Mouse (Mus musculus): Measurements from ENCODE around the gene Vcp. TPM values are rescaled to one million over a fixed set of nuclear protein-coding genes. Genes with fewer than 3 reads are reported as not detected.

The Vcp gene
- polyA plus RNA-seq, 1 experiment = 390 TPM

DNA sequence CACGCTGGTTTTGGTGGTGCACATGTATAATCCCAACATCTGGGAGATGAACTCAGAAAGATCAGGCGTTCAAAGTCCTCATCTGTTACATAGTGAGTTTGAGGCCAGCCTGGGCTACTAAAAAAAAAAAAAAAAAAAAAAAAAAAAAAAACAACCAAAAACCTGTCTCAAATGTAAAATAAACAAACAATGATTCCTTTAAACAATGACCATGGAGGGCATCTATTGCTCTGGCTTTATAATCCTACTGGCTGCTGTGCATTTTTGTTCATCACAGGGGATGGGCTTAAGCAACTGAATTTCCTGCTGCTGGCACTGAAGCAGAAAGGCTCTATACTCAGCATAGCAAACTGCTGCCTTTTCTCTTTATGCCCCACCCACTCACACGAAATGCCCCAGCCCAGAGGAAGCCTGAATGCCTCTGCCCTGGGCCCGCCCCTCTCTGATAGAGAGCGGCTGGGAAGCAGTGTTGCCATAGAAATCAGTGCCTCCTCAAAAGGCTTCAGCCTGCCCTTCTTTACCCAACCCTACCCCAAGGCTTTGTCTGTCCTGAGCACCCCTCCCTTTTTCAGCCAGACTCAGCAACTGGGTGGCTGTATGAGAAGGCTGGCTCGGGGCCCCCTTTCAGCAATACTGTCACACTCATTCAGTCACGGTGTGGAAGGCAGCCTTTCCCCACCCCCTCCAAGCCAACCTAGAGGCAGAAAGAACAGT is 43.5 kb upstream of the Vcp start:
- H3K27ac ChIP-seq (ENCODE audit: insufficient read depth, low read length) = peak overlapping the region; percentile 58
- no peaks in the 10 kb centered on the region for H3K4me1 ChIP-seq (ENCODE audit: control insufficient read depth, insufficient read depth, low read length)
- no peak overlapping the region for H3K4me3 ChIP-seq (ENCODE audit: low read depth, low read length)

DNA sequence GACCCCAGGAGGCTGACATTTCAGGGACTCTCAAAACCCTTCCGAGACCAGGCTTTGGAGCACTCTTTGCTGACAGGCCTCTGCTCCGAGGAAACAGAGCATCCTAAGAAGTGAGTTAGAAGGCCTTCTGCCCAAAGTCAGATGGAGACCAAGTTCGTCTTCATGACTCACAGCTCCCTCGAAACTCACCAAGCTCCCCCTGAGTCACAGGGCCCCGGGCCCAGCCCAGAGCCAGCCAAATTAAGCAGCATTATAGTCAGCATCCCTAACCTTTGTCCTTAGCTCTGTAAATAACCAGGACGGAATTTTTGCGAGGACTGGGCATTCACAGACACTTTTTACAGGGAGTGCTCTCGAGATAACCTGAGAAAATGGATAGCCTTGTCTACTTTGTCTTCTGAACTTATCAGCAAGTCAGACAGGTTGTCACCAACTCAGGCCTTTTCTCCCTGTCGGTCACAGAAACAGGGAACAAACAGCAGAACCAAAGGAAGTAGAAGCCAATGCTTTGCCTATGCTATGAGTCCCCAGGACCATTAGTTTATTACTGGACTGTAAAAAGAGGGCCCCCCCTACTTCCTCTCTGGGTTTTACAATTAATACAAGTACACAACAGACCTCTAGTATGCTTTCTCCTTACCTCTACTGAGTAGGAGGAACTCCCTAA is 40.7 kb upstream of the Vcp start:
- Histone ChIP-seq H3K27me3 (ENCODE audit: control insufficient read depth, insufficient read depth, low read length, poor library complexity, severe bottlenecking) (no peaks in the 10 kb centered on the region), H3K4me1 (ENCODE audit: control insufficient read depth, insufficient read depth, low read length) (no peaks in the 10 kb centered on the region), H3K9ac (ENCODE audit: low read depth, poor library complexity, severe bottlenecking) (no peak overlapping the region), H3K9me3 (replicated peaks; ENCODE audit: control insufficient read depth, insufficient read depth, low read length, poor library complexity, severe bottlenecking) (no peaks in the 10 kb centered on the region), H3K27ac (ENCODE audit: insufficient read depth, low read length) (no peak overlapping the region), H3K36me3 (ENCODE audit: control insufficient read depth, insufficient read depth, low read length, poor library complexity, severe bottlenecking) (no peaks in the 10 kb centered on the region), H3K4me3 (ENCODE audit: low read depth, low read length) (no peak overlapping the region)
- TF ChIP-seq CTCF (IDR thresholded peaks at IDR 0.05; ENCODE audit: low read depth, low read length) (no peak), EP300 (IDR thresholded peaks at IDR 0.05; ENCODE audit: insufficient read depth, low read depth, low read length) (no peak), POLR2A (IDR thresholded peaks at IDR 0.05; ENCODE audit: insufficient read depth, low read length) (no peak)

More for the DNA sequence above, 43.5 kb upstream of the Vcp start:
- no peaks in the 10 kb centered on the region for H3K9me3 ChIP-seq (replicated peaks; ENCODE audit: control insufficient read depth, insufficient read depth, low read length, poor library complexity, severe bottlenecking)
- no peaks in the 10 kb centered on the region for H3K27me3 ChIP-seq (ENCODE audit: control insufficient read depth, insufficient read depth, low read length, poor library complexity, severe bottlenecking)
- TF ChIP-seq CTCF (IDR thresholded peaks at IDR 0.05; ENCODE audit: low read depth, low read length) (no peak), POLR2A (IDR thresholded peaks at IDR 0.05; ENCODE audit: insufficient read depth, low read length) (no peak), EP300 (IDR thresholded peaks at IDR 0.05; ENCODE audit: insufficient read depth, low read depth, low read length) (no peak)
- no peak overlapping the region for H3K9ac ChIP-seq (ENCODE audit: low read depth, poor library complexity, severe bottlenecking)
- no peaks in the 10 kb centered on the region for H3K36me3 ChIP-seq (ENCODE audit: control insufficient read depth, insufficient read depth, low read length, poor library complexity, severe bottlenecking)

DNA sequence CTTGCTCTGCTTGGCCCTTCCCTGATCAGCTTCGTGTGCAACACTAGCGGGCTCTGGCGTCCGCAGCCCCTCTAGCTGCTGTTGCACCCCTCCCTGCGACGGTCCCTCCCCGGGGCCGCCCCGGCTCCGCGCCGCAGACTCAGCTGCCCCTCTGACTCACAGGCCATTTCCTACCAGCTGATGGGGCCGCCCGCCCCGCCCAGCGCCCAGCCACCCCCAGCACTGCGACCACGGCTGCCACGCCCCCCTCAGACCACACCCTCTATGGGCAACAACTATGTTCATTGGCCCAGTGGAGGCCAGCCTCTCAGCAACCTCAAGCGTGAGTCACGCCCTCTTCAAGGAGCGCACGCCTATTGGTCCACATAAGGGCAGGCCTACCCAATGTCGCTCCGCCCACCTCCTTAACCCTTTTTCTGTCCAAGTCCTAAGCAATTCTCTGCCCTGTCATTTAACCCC is 39.8 kb upstream of the Vcp start:
- H3K36me3 ChIP-seq (ENCODE audit: control insufficient read depth, insufficient read depth, low read length, poor library complexity, severe bottlenecking) = no peaks in the 10 kb centered on the region
- H3K27me3 ChIP-seq (ENCODE audit: control insufficient read depth, insufficient read depth, low read length, poor library complexity, severe bottlenecking) = no peaks in the 10 kb centered on the region
- TF ChIP-seq POLR2A (IDR thresholded peaks at IDR 0.05; ENCODE audit: insufficient read depth, low read length) (no peak), CTCF (IDR thresholded peaks at IDR 0.05; ENCODE audit: low read depth, low read length) (no peak), EP300 (IDR thresholded peaks at IDR 0.05; ENCODE audit: insufficient read depth, low read depth, low read length) (no peak)
- H3K9me3 ChIP-seq (replicated peaks; ENCODE audit: control insufficient read depth, insufficient read depth, low read length, poor library complexity, severe bottlenecking) = no peaks in the 10 kb centered on the region
- H3K4me3 ChIP-seq (ENCODE audit: low read depth, low read length) = peak overlapping the region; percentile 80
- no peaks in the 10 kb centered on the region for H3K4me1 ChIP-seq (ENCODE audit: control insufficient read depth, insufficient read depth, low read length)
- peak overlapping the region; percentile 69 for H3K9ac ChIP-seq (ENCODE audit: low read depth, poor library complexity, severe bottlenecking)
- H3K27ac ChIP-seq (ENCODE audit: insufficient read depth, low read length) = no peak overlapping the region

GRCm38 (mm10) chr4:43039609-43040008 is 39.3 kb upstream of the Vcp start:
- no peak for TF ChIP-seq POLR2A (IDR thresholded peaks at IDR 0.05; ENCODE audit: insufficient read depth, low read length)
- TF ChIP-seq CTCF (IDR thresholded peaks at IDR 0.05; ENCODE audit: low read depth, low read length) = no peak
- no peak for TF ChIP-seq EP300 (IDR thresholded peaks at IDR 0.05; ENCODE audit: insufficient read depth, low read depth, low read length)
- Histone ChIP-seq H3K27me3 (ENCODE audit: control insufficient read depth, insufficient read depth, low read length, poor library complexity, severe bottlenecking) (no peaks in the 10 kb centered on the region), H3K36me3 (ENCODE audit: control insufficient read depth, insufficient read depth, low read length, poor library complexity, severe bottlenecking) (no peaks in the 10 kb centered on the region), H3K9me3 (replicated peaks; ENCODE audit: control insufficient read depth, insufficient read depth, low read length, poor library complexity, severe bottlenecking) (no peaks in the 10 kb centered on the region), H3K27ac (ENCODE audit: insufficient read depth, low read length) (no peak overlapping the region), H3K4me1 (ENCODE audit: control insufficient read depth, insufficient read depth, low read length) (no peaks in the 10 kb centered on the region), H3K9ac (ENCODE audit: low read depth, poor library complexity, severe bottlenecking) (peak overlapping the region; percentile 69), H3K4me3 (ENCODE audit: low read depth, low read length) (peak overlapping the region; percentile 80)

- H3K4me3 ChIP-seq (ENCODE audit: low read depth, low read length) = no peak overlapping the region
- H3K36me3 ChIP-seq (ENCODE audit: control insufficient read depth, insufficient read depth, low read length, poor library complexity, severe bottlenecking) = no peaks in the 10 kb centered on the region
- H3K4me1 ChIP-seq (ENCODE audit: control insufficient read depth, insufficient read depth, low read length) = no peaks in the 10 kb centered on the region
- no peak overlapping the region for H3K27ac ChIP-seq (ENCODE audit: insufficient read depth, low read length)
- H3K9ac ChIP-seq (ENCODE audit: low read depth, poor library complexity, severe bottlenecking) = no peak overlapping the region
- no peaks in the 10 kb centered on the region for H3K9me3 ChIP-seq (replicated peaks; ENCODE audit: control insufficient read depth, insufficient read depth, low read length, poor library complexity, severe bottlenecking)
- no peaks in the 10 kb centered on the region for H3K27me3 ChIP-seq (ENCODE audit: control insufficient read depth, insufficient read depth, low read length, poor library complexity, severe bottlenecking)
- TF ChIP-seq EP300 (IDR thresholded peaks at IDR 0.05; ENCODE audit: insufficient read depth, low read depth, low read length) (no peak), POLR2A (IDR thresholded peaks at IDR 0.05; ENCODE audit: insufficient read depth, low read length) (no peak), CTCF (IDR thresholded peaks at IDR 0.05; ENCODE audit: low read depth, low read length) (no peak)
Observed at GRCm38 (mm10) chr4:43038567-43039495, 38.5 kb upstream of the Vcp start.

All from ES-Bruce4 (cell line).